Mouse (Mus musculus) right cerebral cortex, postnatal 4 days (tissue): ENCODE measurements around the gene Fkbp9.
"Not testable (repeated sequence)": the region's sequence is repeated elsewhere in the genome, so short reads cannot be mapped to it uniquely, and the experiment has no call there.

Experiments used
- DNase-seq: peaks from one replicate; pipeline ENCODE4 v3.0.0-alpha.2; 2022

Gene Fkbp9

DNA sequence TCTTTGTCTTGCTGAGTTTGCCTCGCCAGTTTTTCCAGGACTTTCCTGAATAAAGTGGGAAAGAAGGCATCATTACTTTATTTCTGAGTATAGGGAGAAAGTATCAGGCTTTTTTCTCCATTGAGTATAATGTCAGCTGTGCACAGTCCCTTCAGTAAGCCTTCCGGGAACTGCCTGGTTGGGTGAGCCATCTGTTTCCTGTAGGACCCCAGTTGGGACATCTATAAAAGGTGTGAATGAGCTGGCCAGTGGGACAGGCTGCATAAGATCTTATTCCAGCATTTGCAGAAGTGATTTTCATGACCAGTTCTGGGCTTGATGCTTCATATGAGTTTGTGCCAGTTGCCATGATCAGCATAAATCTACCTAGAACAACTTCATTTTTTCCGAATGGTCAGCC lies 11.4 kb downstream of the Fkbp9 start:
- DNase-seq = no peak

DNA sequence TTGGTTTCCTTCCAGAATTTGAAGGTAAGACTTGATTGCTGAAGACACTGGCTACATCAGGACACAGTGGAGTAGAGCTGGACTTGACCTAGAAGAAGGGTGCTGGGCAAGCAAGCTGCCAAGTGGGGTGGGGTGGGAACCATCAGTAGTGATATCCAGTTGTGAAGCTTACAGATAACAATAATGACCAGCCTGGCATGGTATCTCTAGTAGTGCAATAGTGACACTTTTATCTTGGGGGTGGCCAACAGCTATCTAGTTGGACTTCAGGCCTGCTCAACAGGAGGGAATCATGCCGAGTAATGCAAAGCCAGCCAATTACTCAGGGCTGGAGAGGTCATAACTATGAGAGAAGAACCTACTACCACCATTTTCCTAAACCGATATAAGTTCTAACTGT lies 12.5 kb downstream of the Fkbp9 start:
- DNase-seq = no peak

DNA sequence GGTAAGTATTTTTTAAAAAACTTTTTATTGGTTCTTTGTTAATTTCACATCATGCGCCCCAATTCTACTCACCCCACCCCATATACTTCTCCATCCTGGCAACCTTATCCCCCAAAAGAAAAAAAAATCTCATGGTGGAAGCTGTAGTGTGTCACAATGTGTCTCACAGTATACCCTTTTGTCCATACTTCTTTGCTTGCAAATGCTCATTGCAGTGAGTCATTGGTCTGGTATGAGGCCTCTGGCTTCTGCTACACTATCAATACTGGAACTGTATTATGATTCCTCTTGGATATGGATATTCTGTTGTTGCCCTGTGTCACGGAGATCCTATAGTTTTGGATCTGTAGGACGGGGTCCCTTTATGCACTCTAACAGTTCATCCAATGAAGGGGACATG lies 17.1 kb downstream of the Fkbp9 start:
- DNase-seq = no peak

DNA sequence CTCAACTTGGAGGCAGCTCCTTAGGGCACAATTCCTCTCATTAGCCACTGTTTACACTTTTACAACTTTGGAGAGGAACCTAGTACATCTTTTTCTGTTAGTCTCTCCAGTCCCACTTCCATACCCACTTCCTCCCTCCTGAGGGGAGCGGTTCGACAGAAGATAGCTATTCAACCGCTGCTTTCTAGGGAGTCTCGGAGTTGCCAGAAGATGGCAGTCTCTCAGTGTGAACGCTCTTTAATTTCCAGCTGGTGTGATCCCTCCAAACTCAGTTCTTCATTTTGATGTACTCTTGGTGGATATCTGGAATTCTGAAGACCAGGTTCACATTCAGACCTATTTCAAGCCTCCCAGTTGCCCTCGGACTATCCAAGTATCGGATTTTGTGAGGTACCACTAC lies 18.5 kb downstream of the Fkbp9 start:
- no peak for DNase-seq

DNA sequence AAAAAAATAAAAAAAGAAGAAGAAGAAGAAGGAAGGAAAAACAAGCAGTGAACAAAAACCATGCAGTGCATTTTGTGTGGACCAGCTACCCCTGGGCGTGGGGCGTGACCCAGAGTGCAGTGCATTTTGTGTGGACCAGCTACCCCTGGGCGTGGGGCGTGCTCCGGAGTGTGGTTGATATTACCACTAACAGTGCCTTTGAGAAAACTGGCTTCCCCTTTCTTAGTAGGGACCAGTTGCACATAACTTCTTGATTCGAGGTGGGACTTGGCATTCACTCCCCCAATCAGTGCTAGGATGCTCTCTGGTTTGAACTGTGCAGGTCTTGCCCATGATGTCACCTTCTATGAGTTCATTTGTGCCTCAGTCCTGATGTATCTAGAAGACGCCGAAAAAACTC lies 22.9 kb downstream of the Fkbp9 start:
- no peak for DNase-seq

DNA sequence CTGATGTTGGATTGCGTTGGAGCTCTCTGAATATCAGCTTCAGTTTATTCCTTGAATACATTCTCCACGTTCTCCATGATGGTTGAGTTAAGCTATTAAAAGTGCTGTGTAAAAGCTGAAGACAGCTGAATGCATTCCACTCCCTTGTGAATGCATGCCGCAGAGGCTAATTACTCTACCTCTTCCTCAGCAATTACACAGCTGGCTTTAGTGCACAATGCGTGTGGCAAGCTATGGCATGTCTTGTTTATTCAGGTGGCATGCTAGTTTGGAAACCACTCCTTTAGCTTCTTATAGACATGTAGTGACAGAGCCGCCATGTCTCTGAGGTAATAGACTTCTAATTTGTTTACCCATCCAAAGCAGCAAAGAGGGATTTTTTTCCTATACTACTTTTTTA lies 24.9 kb downstream of the Fkbp9 start:
- no peak for DNase-seq

DNA sequence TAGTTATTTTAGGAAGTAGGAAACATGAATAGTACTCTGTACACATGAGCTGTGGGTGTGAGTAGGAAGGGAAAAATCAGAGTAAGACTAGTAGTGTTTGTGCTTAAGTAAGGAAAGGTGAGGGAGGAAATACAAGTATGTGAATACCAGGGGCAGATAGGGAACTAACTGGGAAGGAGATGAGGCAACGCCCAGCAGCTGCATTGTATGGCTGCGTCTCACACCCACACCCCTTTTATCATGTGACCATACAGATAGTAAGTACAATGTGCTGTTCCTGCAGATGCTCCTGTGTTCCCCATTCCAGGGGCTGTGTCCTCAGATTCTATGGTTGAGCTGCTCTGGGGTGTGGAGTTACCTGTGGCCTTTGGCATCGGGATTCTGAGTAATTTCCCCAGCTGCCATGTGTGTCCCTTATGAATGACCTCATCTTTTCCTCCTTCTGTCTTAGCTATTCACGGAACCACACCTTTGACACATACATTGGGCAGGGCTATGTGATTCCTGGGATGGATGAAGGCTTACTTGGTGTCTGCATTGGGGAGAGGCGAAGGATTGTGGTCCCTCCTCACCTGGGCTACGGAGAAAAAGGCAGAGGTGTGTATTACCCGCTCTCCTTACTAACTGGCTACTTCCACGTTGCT lies 28.5 kb downstream of the Fkbp9 start:
- DNase-seq = no peak

DNA sequence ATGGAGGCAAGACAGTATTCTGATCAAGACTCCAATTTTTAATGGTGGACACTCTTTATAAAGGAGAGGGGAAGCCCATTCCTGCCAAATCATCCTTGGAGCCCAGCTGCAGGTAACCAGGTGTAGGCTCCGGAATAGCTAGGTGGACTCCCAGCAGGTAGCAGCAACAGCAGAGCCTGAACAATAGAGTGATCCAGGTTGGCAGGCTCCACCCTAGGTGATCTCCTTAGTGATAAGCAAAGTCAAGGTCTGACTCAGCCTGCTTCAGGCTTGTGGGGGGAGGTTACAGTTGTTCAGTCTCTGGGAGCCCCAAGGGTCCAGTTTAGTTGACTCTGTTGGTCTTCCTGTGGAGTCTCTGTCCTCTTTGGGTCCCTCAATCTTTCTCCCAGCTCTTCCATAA lies 35.0 kb downstream of the Fkbp9 start:
- DNase-seq = not testable (repeated sequence)

DNA sequence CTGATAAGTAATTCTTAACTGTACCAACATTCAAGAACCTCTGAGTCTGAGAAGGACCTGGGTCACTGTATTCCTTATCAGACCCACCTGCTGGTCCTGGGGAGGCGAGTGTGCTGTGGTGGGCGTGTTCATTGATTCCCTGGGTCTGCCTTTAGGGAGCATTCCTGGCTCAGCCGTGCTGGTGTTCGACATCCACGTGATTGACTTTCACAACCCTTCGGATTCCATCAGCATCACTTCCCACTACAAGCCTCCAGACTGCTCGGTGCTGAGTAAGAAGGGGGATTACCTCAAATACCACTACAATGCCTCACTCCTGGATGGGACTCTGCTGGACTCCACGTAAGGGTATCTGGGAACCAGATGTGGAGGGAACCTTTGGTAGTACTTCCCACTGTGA lies 36.7 kb downstream of the Fkbp9 start:
- no peak for DNase-seq

DNA sequence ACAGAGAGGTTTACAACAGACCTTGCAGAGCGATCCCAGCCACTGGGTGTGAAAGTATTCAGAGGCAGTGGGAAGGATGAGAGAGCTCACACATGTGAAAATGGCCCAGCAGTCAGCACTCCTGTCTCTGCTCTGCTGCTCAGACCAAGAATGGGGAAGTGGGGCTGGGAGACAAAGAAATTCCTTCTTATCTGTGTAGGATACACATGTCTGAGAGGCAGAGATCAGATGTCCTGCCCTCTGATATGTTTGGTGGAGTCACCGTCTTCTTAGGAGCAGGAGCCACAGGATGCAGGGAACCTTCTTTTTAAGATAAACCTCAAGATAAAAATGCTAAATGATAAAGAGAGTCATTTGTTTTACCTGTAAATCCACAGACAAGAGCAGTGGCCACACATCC lies 38.2 kb downstream of the Fkbp9 start:
- DNase-seq = no peak

DNA sequence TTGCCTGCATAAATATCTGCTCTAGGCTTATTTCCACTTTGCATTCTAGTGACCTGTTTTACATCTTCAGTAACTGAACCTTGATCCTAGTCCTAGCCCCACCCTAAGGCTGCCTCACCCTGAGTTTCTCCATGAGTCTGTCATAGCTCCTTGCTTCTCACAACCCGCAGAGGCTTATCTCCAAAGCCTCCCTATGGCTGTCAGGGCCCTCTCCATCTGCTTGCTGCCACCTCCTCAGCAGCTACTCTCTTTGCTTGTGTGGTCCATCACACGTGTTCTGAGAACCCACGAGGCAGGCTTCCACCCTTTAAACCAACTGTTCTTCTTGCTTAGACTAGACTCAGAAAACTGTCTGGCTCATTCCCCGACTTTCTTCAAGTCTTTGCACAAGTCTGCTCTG lies 45.0 kb downstream of the Fkbp9 start:
- DNase-seq = no peak

DNA sequence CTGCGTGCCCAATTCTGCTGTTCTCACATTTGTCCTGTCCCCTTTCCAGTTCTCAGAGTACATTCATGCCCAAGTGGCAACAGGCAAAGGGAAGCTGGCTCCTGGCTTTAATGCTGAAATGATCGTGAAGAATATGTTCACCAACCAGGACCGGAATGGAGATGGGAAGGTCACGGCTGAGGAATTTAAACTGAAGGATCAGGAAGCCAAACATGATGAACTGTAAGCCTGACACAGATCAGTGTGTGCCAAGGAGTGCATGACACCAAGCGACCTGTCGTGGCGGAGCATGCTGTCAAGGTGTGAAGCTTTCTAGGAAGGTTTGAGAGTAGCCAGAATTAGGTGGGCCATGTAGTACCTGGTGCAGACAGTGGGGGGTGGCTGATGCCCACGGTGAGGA lies 46.1 kb downstream of the Fkbp9 start:
- no peak for DNase-seq

DNA sequence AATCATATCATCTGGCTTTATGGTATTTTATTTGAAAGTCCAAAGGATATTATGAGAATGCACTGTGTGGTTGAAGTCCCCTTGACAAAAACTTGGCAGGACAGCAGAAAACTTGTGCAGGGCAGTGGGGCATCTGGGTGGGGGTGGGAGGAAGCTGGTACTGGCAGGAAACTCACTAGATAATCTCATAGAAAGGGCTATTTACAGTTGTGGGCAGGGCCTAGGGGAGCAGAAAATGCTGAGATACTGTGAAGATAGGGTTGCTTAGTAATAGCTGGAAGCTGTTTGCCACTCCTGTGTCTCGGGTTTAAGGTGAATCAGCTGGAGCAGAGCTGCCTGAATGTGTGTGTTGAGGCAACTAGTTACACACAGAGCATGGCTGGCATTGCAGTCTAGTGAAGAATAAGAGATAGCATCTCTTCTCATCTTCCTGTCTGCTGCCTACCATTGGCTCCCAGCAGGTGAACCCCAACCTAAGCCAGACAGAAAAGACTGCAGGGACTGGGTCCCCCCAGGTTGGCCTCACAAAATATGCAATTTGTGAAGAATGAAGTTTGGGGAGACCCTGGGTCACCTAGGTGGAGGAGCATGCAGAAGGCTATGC lies 47.6 kb downstream of the Fkbp9 start:
- no peak for DNase-seq

DNA sequence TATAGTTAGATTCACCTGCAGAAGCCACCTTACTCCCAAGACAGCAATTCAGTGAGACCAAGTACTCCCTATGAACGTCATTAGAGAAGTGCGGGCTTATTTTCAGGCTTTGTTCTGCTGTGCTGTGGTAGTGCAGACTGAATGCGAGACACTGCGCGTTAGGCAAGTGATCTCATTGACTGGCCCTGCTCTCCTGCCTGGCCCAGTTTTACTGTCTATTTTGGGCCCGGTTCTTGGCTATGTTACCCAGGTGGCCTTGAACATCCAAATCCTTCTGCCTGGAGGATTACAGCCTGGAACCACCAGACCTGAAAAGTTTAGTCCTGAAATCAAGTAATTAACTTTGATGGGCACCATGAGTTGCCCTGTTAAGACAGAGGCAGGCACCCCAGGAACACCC lies 56.7 kb downstream of the Fkbp9 start:
- no peak for DNase-seq

DNA sequence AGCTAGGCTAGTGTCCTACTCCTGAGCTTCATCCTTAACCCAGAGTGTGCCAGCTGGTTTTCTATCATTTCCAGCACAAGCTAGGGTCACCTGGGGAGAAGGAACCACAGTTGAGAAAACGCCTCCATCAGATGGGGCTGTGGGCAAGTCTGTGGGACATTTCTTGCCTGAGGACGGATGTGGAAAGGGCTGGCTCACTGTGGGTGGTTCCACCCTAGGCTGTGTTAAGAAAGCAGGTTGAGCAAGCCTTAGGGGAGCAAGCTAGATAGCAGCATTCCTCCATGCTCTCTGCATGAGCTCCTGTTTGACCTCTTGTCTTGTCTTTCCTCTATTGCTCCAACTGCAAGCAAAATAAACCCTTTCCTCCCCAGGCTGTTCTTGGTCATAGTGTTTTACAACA lies 58.9 kb downstream of the Fkbp9 start:
- DNase-seq = no peak

DNA sequence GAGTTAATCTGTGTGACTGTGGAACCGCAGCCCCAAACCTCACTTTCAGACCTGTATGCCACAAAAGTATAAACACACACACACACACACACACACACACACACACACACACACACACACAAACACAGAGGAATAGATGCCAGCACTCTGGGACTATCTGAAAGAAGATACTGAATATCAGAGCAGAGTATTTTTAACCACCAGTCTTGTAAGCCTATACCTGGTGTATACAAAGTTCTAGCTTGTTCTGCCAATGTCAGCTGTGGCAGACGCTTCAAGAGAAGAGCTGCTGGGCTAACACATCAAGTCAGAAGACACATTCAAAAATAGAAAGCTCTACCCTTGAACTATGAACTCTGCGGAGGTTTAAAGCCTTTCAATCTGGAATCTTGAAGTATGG lies 67.7 kb downstream of the Fkbp9 start:
- no peak for DNase-seq

DNA sequence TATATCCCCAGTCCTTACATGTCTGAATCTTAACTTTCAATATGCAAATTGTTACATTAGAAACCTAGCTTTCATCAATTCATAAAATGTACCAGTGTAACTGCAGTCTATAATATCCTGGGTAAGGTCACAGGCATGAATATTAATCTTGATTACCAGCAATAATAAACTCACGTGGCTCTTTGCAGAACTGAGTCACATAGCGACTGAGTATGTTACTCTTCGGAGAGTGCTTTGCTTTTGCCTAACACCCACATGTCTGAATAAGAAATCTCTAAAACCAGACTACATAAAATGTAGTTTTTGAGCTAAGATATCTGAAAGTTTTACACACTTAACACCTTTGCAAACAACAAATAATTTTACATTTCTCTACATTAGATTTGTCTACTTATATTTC lies 69.5 kb downstream of the Fkbp9 start:
- no peak for DNase-seq

DNA sequence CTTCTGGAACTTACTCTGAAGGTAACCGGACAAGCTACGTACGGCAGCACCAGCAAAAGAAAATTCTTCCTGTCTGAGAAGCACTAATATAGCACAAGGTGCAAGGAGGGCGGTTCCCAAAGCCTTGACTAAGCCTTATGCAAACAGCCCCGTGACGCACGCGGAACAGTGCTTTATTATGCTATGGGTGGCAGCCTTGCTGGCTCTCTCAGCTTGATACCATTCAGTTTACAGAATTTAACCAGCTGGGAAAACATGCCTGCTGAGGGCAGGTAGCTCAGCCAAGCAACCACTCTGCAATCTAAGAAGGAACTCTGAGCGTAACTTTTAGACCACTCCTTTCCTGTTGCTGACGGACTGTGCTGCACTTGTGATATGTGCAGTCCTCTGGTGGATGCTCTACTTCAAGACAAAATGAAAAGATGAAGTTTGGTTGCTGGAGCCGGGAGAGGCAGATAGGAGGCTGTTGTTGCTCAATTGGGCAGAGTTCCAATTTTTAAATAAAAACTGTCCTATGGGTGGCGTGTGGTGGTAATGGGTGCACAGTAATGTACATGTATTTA lies 70.0 kb downstream of the Fkbp9 start:
- DNase-seq = no peak

DNA sequence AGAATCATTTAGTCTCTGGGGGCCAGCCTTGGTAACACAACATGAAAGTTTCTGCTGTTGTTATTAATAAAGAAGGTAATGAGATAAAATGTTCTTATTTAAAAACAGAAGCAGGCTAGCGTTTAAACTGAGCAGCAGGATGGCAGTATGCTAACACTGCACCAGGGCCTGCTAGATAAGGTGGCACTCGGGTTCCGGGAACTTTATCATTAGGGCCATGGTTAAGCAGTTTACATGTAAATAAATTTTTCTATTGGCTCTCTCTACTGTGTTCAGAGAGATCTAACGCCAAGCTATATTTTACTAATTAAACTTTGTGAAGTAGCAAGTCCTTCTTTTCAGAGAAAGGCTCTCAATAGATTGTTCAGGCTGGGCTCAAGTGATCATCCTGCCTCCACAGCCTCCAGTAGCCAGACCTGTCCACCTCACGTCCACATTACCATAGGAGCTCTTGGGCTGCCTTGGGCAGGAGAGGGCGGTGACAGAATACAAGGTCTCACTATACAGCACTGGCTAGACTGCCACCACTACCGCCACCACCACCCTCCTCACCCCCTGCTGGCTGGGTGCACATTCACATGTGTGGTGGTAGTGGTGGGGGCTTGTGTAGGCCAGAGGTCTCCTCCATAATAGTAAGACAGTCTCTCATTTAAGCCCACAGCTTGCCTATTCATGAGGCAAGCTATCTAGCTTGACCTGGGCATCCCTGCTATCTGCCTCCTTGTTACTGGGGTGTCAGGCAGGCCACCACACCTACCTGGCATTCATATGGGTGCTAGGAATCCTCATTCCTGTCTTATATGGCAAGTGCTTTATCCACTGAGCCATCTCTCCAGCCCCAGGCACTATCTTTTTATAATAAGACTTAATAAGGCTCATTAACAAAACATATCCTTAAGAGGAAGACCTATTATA lies 71.0 kb downstream of the Fkbp9 start:
- no peak for DNase-seq

DNA sequence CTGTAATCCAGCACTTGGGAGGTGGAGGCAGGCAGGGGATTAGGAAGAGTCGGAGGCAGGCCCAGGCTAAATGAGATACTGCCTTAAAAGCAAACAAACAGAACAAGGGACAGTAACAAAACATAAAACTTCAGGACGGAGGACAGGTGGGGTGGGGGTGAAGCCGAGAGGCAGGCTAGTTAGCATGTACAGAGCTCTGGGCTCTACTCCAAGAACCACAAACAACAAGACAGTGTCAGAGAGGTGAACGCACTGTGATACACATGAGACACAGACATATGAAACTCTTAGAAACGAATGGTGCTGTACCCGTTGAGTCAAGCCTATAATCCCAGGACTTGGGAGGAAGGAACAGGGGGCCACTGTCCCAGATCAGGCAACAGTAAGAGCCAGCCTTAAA lies 72.0 kb downstream of the Fkbp9 start:
- no peak for DNase-seq

DNA sequence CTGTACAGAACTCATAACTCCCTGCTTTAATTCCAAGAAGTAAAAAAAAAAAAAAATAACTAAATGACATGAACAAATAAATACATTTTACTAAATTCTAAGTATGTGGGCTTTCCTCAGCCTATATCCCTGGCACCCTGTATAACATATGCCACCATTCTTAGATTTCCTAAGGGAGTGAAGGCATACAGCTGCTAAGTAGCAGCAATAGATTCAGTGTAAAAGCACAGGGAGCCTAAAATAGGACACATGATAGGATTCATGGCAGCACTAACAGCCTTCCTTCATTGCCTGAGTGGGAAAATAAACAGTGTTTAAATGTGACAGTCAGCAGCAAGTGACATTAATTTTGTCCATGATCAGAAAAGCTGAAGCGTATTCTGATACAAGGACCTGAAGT lies 72.5 kb downstream of the Fkbp9 start:
- no peak for DNase-seq

DNA sequence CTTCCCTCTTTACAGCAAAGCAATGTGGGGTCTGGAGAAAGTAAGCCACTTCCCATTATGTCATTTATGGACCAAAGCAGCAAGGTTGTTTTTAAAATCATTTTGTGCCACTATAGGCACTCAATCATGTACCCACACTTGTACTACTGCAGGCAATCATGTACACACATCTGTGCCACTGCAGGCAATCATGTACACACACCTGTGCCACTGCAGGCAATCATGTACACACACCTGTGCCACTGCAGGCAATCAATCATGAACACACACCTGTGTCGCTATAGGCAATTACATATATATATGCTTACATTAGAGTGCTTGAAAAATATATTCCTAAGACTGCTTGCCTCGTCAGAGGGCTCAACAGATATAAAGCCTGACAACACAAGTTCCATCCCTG lies 73.1 kb downstream of the Fkbp9 start:
- DNase-seq = no peak

DNA sequence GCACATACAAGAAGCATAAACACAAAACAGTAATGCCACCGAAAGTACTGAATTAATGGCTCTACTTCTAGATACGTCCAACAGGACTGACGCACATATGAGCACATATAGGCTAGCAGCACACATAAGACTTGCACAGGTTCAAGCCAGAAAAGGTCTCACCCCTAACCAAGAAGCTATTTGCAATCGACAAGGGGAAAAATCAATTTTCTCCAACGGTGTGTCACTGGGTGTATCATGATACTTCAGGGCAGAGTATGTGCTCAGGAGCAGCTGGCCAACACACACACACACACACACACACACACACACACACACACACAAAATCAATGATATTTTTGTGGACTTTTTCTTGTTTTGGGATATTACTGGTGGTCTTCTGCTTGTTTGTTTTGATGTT lies 73.6 kb downstream of the Fkbp9 start:
- DNase-seq = no peak
